Mouse (Mus musculus): ENCODE data around the gene Hspb7. TPM values are rescaled to one million over a fixed set of nuclear protein-coding genes. Genes with fewer than 3 reads are reported as not detected.

Gene Hspb7
- polyA plus RNA-seq, 1 experiment from 2014 or later: 10.6 TPM

- H3K36me3 ChIP-seq (ENCODE audit: control insufficient read depth, insufficient read depth, low read length): peaks cover 2% of the 10 kb centered on the region
- no peaks in the 10 kb centered on the region for H3K9me3 ChIP-seq (ENCODE audit: control insufficient read depth, low read length)
- no peak overlapping the region for H3K27ac ChIP-seq (ENCODE audit: low read length)
- H3K4me3 ChIP-seq (ENCODE audit: low read length): no peak overlapping the region
- no peak for ATAC-seq (ENCODE audit: low read depth)
- H3K4me1 ChIP-seq (replicated peaks; ENCODE audit: control insufficient read depth, insufficient read depth, low read length): peaks cover 6% of the 10 kb centered on the region; the same call in 1 of the 2 replicates
- H3K9ac ChIP-seq (ENCODE audit: low read length): no peak overlapping the region
- H3K27me3 ChIP-seq (ENCODE audit: control insufficient read depth, insufficient read depth, low read depth, low read length): no peaks in the 10 kb centered on the region
- no peak overlapping the region for H3K4me2 ChIP-seq (ENCODE audit: low read depth, low read length)
- 57% methylated on average over 14 of the region's 14 CpGs for WGBS
Observed at GRCm38 (mm10) chr4:141454581-141455350, 34.2 kb downstream of the Hspb7 start.

- Histone ChIP-seq H3K4me2 (ENCODE audit: low read depth, low read length) (no peak overlapping the region), H3K4me1 (replicated peaks; ENCODE audit: control insufficient read depth, insufficient read depth, low read length) (peaks cover 6% of the 10 kb centered on the region; the same call in 1 of the 2 replicates), H3K9me3 (ENCODE audit: control insufficient read depth, low read length) (no peaks in the 10 kb centered on the region), H3K9ac (ENCODE audit: low read length) (no peak overlapping the region), H3K27me3 (ENCODE audit: control insufficient read depth, insufficient read depth, low read depth, low read length) (no peaks in the 10 kb centered on the region), H3K4me3 (ENCODE audit: low read length) (no peak overlapping the region), H3K36me3 (ENCODE audit: control insufficient read depth, insufficient read depth, low read length) (0 out of 2 replicates have a peak, but pooled peaks cover 2% of the 10 kb centered on the region), H3K27ac (ENCODE audit: low read length) (no peak overlapping the region)
- ATAC-seq (ENCODE audit: low read depth): no peak
- WGBS: 79% methylated on average over 4 of the region's 4 CpGs
Observed at GRCm38 (mm10) chr4:141455526-141455925, 34.9 kb downstream of the Hspb7 start.

- Histone ChIP-seq H3K4me3 (ENCODE audit: low read length) (no peak overlapping the region), H3K4me1 (replicated peaks; ENCODE audit: control insufficient read depth, insufficient read depth, low read length) (peaks cover 6% of the 10 kb centered on the region; the same call in 1 of the 2 replicates), H3K4me2 (ENCODE audit: low read depth, low read length) (no peak overlapping the region), H3K9ac (ENCODE audit: low read length) (no peak overlapping the region), H3K27ac (ENCODE audit: low read length) (no peak overlapping the region), H3K36me3 (ENCODE audit: control insufficient read depth, insufficient read depth, low read length) (0 out of 2 replicates have a peak, but pooled peaks cover 2% of the 10 kb centered on the region), H3K27me3 (ENCODE audit: control insufficient read depth, insufficient read depth, low read depth, low read length) (no peaks in the 10 kb centered on the region), H3K9me3 (ENCODE audit: control insufficient read depth, low read length) (no peaks in the 10 kb centered on the region)
- WGBS: 87% methylated on average over 14 of the region's 14 CpGs
- ATAC-seq (ENCODE audit: low read depth): no peak
Observed at GRCm38 (mm10) chr4:141456193-141456938, 35.8 kb downstream of the Hspb7 start.

- no peak overlapping the region for H3K9ac ChIP-seq (ENCODE audit: low read length)
- WGBS: 18% methylated on average over 7 of the region's 7 CpGs
- H3K27me3 ChIP-seq (ENCODE audit: control insufficient read depth, insufficient read depth, low read depth, low read length): no peaks in the 10 kb centered on the region
- H3K4me1 ChIP-seq (replicated peaks; ENCODE audit: control insufficient read depth, insufficient read depth, low read length): peaks cover 6% of the 10 kb centered on the region; the same call in 1 of the 2 replicates
- H3K4me2 ChIP-seq (ENCODE audit: low read depth, low read length): no peak overlapping the region
- H3K27ac ChIP-seq (ENCODE audit: low read length): peak overlapping the region; percentile 58
- ATAC-seq (ENCODE audit: low read depth): peak; percentile 63
- H3K36me3 ChIP-seq (ENCODE audit: control insufficient read depth, insufficient read depth, low read length): peaks cover 8% of the 10 kb centered on the region; the same call in 1 of the 2 replicates
- H3K4me3 ChIP-seq (ENCODE audit: low read length): no peak overlapping the region
- H3K9me3 ChIP-seq (ENCODE audit: control insufficient read depth, low read length): no peaks in the 10 kb centered on the region
Observed at GRCm38 (mm10) chr4:141458236-141458635, 37.7 kb downstream of the Hspb7 start.

- no peaks in the 10 kb centered on the region for H3K27me3 ChIP-seq (ENCODE audit: control insufficient read depth, insufficient read depth, low read depth, low read length)
Observed at GRCm38 (mm10) chr4:141458888-141459287, 38.3 kb downstream of the Hspb7 start.

GRCm38 (mm10) chr4:141459766-141460165 is 39.2 kb downstream of the Hspb7 start:
- Histone ChIP-seq H3K9me3 (ENCODE audit: control insufficient read depth, low read length) (no peaks in the 10 kb centered on the region), H3K4me1 (replicated peaks; ENCODE audit: control insufficient read depth, insufficient read depth, low read length) (peaks cover 6% of the 10 kb centered on the region; the same call in 1 of the 2 replicates), H3K4me3 (ENCODE audit: low read length) (no peak overlapping the region), H3K36me3 (ENCODE audit: control insufficient read depth, insufficient read depth, low read length) (peaks cover 22% of the 10 kb centered on the region), H3K27ac (ENCODE audit: low read length) (no peak overlapping the region), H3K9ac (ENCODE audit: low read length) (no peak overlapping the region), H3K4me2 (ENCODE audit: low read depth, low read length) (no peak overlapping the region), H3K27me3 (ENCODE audit: control insufficient read depth, insufficient read depth, low read depth, low read length) (no peaks in the 10 kb centered on the region)
- WGBS: 83% methylated on average over 9 of the region's 9 CpGs
- no peak for ATAC-seq (ENCODE audit: low read depth)

More at GRCm38 (mm10) chr4:141458888-141459287, 38.3 kb downstream of the Hspb7 start:
- 67% methylated on average over 3 of the region's 3 CpGs for WGBS
- peak; percentile 23; the same call in 1 of the 2 replicates for ATAC-seq (ENCODE audit: low read depth)
- H3K4me2 ChIP-seq (ENCODE audit: low read depth, low read length): no peak overlapping the region
- H3K4me1 ChIP-seq (replicated peaks; ENCODE audit: control insufficient read depth, insufficient read depth, low read length): peaks cover 6% of the 10 kb centered on the region; the same call in 1 of the 2 replicates
- no peak overlapping the region for H3K4me3 ChIP-seq (ENCODE audit: low read length)
- H3K27ac ChIP-seq (ENCODE audit: low read length): peak overlapping the region; percentile 58; the same call in 1 of the 2 replicates
- no peak overlapping the region for H3K9ac ChIP-seq (ENCODE audit: low read length)
- H3K9me3 ChIP-seq (ENCODE audit: control insufficient read depth, low read length): no peaks in the 10 kb centered on the region
- peaks cover 13% of the 10 kb centered on the region for H3K36me3 ChIP-seq (ENCODE audit: control insufficient read depth, insufficient read depth, low read length)

GRCm38 (mm10) chr4:141460481-141460880 is 39.9 kb downstream of the Hspb7 start:
- Histone ChIP-seq H3K9me3 (ENCODE audit: control insufficient read depth, low read length) (no peaks in the 10 kb centered on the region), H3K9ac (ENCODE audit: low read length) (no peak overlapping the region), H3K4me1 (replicated peaks; ENCODE audit: control insufficient read depth, insufficient read depth, low read length) (peaks cover 6% of the 10 kb centered on the region; the same call in 1 of the 2 replicates), H3K27ac (ENCODE audit: low read length) (no peak overlapping the region), H3K36me3 (ENCODE audit: control insufficient read depth, insufficient read depth, low read length) (peaks cover 29% of the 10 kb centered on the region), H3K4me3 (ENCODE audit: low read length) (no peak overlapping the region), H3K27me3 (ENCODE audit: control insufficient read depth, insufficient read depth, low read depth, low read length) (no peaks in the 10 kb centered on the region), H3K4me2 (ENCODE audit: low read depth, low read length) (no peak overlapping the region)
- 91% methylated on average over 4 of the region's 4 CpGs for WGBS
- no peak for ATAC-seq (ENCODE audit: low read depth)

GRCm38 (mm10) chr4:141461088-141461487 is 40.5 kb downstream of the Hspb7 start:
- 65% methylated on average over 12 of the region's 12 CpGs for WGBS
- peaks cover 35% of the 10 kb centered on the region for H3K36me3 ChIP-seq (ENCODE audit: control insufficient read depth, insufficient read depth, low read length)
- no peak overlapping the region for H3K4me3 ChIP-seq (ENCODE audit: low read length)
- H3K4me1 ChIP-seq (replicated peaks; ENCODE audit: control insufficient read depth, insufficient read depth, low read length): peaks cover 6% of the 10 kb centered on the region; the same call in 1 of the 2 replicates
- no peak overlapping the region for H3K27ac ChIP-seq (ENCODE audit: low read length)
- H3K4me2 ChIP-seq (ENCODE audit: low read depth, low read length): no peak overlapping the region
- no peak for ATAC-seq (ENCODE audit: low read depth)
- H3K9ac ChIP-seq (ENCODE audit: low read length): no peak overlapping the region
- H3K27me3 ChIP-seq (ENCODE audit: control insufficient read depth, insufficient read depth, low read depth, low read length): no peaks in the 10 kb centered on the region
- H3K9me3 ChIP-seq (ENCODE audit: control insufficient read depth, low read length): no peaks in the 10 kb centered on the region

GRCm38 (mm10) chr4:141461576-141461975 is 41.0 kb downstream of the Hspb7 start:
- WGBS: 89% methylated on average over 12 of the region's 12 CpGs
- H3K4me3 ChIP-seq (ENCODE audit: low read length): no peak overlapping the region
- H3K4me2 ChIP-seq (ENCODE audit: low read depth, low read length): no peak overlapping the region
- H3K27ac ChIP-seq (ENCODE audit: low read length): no peak overlapping the region
- no peak for ATAC-seq (ENCODE audit: low read depth)
- H3K36me3 ChIP-seq (ENCODE audit: control insufficient read depth, insufficient read depth, low read length): peaks cover 40% of the 10 kb centered on the region
- no peaks in the 10 kb centered on the region for H3K27me3 ChIP-seq (ENCODE audit: control insufficient read depth, insufficient read depth, low read depth, low read length)
- H3K4me1 ChIP-seq (replicated peaks; ENCODE audit: control insufficient read depth, insufficient read depth, low read length): peaks cover 6% of the 10 kb centered on the region; the same call in 1 of the 2 replicates
- no peaks in the 10 kb centered on the region for H3K9me3 ChIP-seq (ENCODE audit: control insufficient read depth, low read length)
- H3K9ac ChIP-seq (ENCODE audit: low read length): no peak overlapping the region
